Mouse (Mus musculus) adrenal gland, adult 2 months (tissue): ENCODE data around the gene Kremen1. TPM values are rescaled to one million over a fixed set of nuclear protein-coding genes. Genes with fewer than 3 reads are reported as not detected.

Experiments
- polyA plus RNA-seq: library from polyadenylated mRNA; depleted of rRNA; stranded (reverse); fragments of >200 nt; gene quantifications from 2 replicates; pipeline ENCODE4 v1.2.3, GENCODE M21; 2012; rRNA removed
- total RNA-seq, 2 experiments: library from RNA; stranded (reverse); gene quantifications; 2 replicates each; pipeline ENCODE4 v1.2.3; 2021

Gene Kremen1
- total and polyA plus RNA-seq, 3 experiments = 15.8 to 24.6 (median 17.4) TPM

Other genes starting within 250 kb of the Kremen1 start
- gene Rasl10a, start 203.4 kb downstream of the Kremen1 start, total RNA-seq = under 1 TPM; 0.35 to 0.52 TPM
- gene Rasl10a, start 203.4 kb downstream of the Kremen1 start, polyA plus RNA-seq = 2.2 and 2.6 TPM in 2 replicates
- 10 to 100 TPM; 42.6 to 58.4 TPM for gene Gas2l1, start 196.2 kb downstream of the Kremen1 start, total RNA-seq
- 108 and 131 TPM in 2 replicates for gene Gas2l1, start 196.2 kb downstream of the Kremen1 start, polyA plus RNA-seq
- 10 to 100 TPM; 18.2 to 24.8 TPM for gene Rhbdd3, start 162.6 kb downstream of the Kremen1 start, total RNA-seq
- gene Rhbdd3, start 162.6 kb downstream of the Kremen1 start, polyA plus RNA-seq = 38.1 and 60.4 TPM in 2 replicates
- 100 to 1,000 TPM; 193 to 525 TPM for gene Ewsr1, start 162.3 kb downstream of the Kremen1 start, total RNA-seq
- gene Ewsr1, start 162.3 kb downstream of the Kremen1 start, polyA plus RNA-seq = 395 and 441 TPM in 2 replicates
- 1 to 10 TPM; 3.1 to 4.6 TPM for gene Emid1, start 109.3 kb downstream of the Kremen1 start, total RNA-seq
- gene Emid1, start 109.3 kb downstream of the Kremen1 start, polyA plus RNA-seq = 20.1 and 22.9 TPM in 2 replicates
- gene Znrf3, start 183.3 kb upstream of the Kremen1 start, total RNA-seq = 10 to 100 TPM; 21.8 to 27.9 TPM
- 11.9 and 15.7 TPM in 2 replicates for gene Znrf3, start 183.3 kb upstream of the Kremen1 start, polyA plus RNA-seq